Mouse (Mus musculus) ovary, adult 18-20 months (tissue): ENCODE measurements around the gene 1700049E17Rik1.
"Not testable (repeated sequence)": the region's sequence is repeated elsewhere in the genome, so short reads cannot be mapped to it uniquely, and the experiment has no call there.

ENCODE experiments used
- DNase-seq: peaks from one replicate; pipeline ENCODE4 v3.0.0; 2022; ENCODE audit warnings: low spot score, mixed read lengths

The 1700049E17Rik1 gene

GRCm38 (mm10) chr14:41924649-41925048 is at the start of gene 1700049E17Rik1:
Gene 1700049E17Rik1 (plus strand): TSS chr14:41924949.
- not testable (repeated sequence) for DNase-seq

GRCm38 (mm10) chr14:41907190-41907589 is 17.6 kb upstream of the 1700049E17Rik1 start, which contains the start of gene Gm7980:
Gene Gm7980 (minus strand): TSS chr14:41907290.
- not testable (repeated sequence) for DNase-seq

- DNase-seq, result not testable (repeated sequence)
These were observed 18.9 kb downstream of the 1700049E17Rik1 start, which contains the start of gene 1700024B05Rik for GRCm38 (mm10) chr14:41943695-41944094. Gene 1700024B05Rik (plus strand): TSS chr14:41943995.

- DNase-seq, result peak; percentile 2
These were observed 39.3 kb downstream of the 1700049E17Rik1 start for GRCm38 (mm10) chr14:41964095-41964494.

- not testable (repeated sequence) for DNase-seq
These were observed 43.1 kb downstream of the 1700049E17Rik1 start, which contains the start of gene Gm6401 for GRCm38 (mm10) chr14:41967827-41968226. Gene Gm6401 (minus strand): TSS chr14:41967927.

GRCm38 (mm10) chr14:41968596-41968995 is 43.8 kb downstream of the 1700049E17Rik1 start:
- peak; percentile 1 for DNase-seq
